Mouse (Mus musculus): ENCODE measurements around the gene Cep70. TPM values are rescaled to one million over a fixed set of nuclear protein-coding genes. Genes with fewer than 3 reads are reported as not detected.

Cep70 gene
- total RNA-seq, 2 experiments from 2014 or later, result 19.2 to 23.9 TPM

GRCm38 (mm10) chr9:99319343-99319951 lies 76.3 kb downstream of the Cep70 start:
- no peak for DNase-seq (ENCODE audit: low spot score in 2 of 2)

GRCm38 (mm10) chr9:99320006-99320405 lies 76.8 kb downstream of the Cep70 start:
- no peak for DNase-seq (ENCODE audit: low spot score in 2 of 2)

DNA sequence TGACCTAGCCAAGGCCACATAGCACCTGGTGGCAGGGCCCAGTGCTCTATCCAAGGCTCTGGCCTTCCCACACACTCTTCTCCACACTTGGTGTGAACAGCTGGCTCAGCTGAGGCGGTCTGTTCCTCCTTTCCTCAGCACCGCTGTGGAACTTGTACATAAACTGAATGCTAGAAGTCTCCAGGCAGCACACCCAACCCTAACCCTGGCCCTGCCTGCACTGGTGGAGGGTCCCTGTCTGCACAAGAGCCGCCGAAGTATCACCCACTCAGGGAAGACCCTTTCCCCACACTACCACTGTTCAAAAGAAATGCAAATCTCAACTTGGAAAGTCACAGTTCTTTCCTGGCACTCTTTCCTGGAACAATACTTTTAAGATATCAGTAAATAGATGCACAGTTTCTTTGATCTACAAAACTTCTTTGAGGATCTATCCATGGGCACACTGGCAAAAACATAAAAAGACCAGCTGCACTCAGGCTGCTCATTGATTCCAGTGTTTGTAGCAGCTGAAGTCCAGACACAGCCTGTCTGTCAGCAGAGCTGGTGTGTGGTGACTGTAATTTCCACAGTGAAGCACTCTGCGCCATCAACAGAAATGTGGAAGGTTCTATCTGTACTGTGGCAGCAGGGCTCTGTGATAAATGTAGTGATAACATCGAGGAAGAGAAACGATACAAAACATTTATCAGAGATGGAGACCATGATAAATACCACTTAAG lies 82.2 kb downstream of the Cep70 start:
- no peak for DNase-seq (ENCODE audit: low spot score in 2 of 2)

DNA sequence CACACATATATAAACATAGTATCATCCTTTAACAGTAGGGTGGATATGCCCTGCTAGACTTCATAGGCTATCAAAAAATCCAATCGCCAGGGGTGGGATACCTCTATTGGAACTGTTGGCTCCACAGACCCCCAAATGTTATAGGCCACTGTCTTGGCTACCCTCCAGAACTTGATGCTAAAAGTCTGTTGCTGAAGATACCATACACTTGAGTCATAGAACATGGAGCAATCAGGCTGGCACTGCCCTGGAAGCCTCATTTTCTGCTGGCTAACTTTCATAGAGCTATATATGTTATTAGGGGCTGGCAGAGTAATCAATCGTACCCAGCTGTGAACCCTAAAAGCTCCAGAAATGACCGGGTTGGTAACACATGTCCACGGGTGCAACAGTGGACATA lies 82.8 kb downstream of the Cep70 start:
- no peak for DNase-seq (ENCODE audit: low spot score in 2 of 2)

DNA sequence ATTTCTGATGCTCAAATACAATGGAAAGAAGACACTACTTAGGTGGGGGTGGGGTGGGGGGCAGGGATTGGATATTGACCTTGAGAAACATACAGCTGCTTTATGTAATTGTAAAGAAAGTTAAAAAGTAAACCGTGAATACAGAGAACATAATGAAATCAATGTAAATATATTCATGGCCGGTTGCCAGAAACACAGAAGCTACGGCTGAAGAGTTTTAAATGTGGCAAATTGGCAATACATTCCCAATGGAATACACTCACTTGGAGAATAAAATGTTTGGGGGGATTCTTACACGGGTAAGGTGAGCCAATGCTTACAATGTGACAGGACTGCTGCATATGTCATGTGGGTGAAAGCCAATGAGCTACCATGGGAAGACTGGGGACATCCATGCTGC lies 83.7 kb downstream of the Cep70 start:
- no peak for DNase-seq (ENCODE audit: low spot score in 2 of 2)

GRCm38 (mm10) chr9:99336538-99336937 lies 93.4 kb downstream of the Cep70 start:
- no peak for DNase-seq (ENCODE audit: low spot score in 2 of 2)

DNA sequence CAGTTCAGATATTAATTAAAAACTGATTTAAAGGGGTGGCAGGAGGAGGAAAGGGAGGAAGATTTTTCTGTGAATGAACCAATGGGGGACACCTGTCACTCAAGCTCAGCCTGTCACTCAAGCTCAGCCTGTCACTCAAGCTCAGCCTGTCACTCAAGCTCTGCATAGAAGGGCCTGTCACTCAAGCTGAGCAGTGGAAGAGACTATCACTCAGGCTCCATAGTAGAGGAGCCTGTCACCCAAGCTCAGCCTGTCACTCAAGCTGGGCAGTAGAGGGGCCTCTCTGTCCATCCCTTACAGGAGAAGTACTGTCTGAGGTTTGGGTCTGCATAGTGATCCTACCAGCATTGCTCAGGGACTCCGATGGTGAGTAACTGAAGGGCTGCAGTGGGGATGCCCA lies 95.1 kb downstream of the Cep70 start:
- no peak for DNase-seq (ENCODE audit: low spot score in 2 of 2)

- no peak for DNase-seq (ENCODE audit: low spot score in 2 of 2)
These were observed 96.0 kb downstream of the Cep70 start for GRCm38 (mm10) chr9:99339182-99339581.

DNA sequence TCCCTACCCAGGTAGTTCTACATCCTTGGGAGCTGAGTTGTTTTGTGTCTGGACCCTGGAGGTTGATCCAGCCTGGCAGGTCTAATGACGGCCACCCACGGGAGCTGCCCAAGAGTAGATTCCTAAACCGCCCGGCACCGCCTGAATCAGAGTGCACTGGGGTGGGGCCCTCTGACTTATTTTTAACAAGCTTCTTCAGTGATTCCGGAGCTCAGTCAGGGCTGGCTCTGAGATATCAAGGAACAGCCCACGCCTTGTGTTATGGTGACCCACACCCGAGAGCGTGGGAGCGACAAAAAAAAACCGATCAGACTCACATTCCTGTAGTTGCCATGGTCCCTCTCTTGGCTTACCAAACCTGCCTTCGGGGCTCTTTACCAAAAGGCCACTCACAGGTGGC lies 97.0 kb downstream of the Cep70 start:
- peak in 1 of 2 experiments; percentile 10 for DNase-seq (ENCODE audit: low spot score in 2 of 2)

- DNase-seq (ENCODE audit: low spot score in 2 of 2), result no peak
These were observed 98.4 kb downstream of the Cep70 start for GRCm38 (mm10) chr9:99341600-99341999.

- DNase-seq (ENCODE audit: low spot score in 2 of 2), result peak; percentile 65 to 67
These were observed 102.2 kb downstream of the Cep70 start for GRCm38 (mm10) chr9:99345351-99345792.

Other genes with a start within 250 kb of the Cep70 start
- gene Gm1123, start 207.7 kb upstream of the Cep70 start, total RNA-seq (2021), result not detected
- 10 to 100 TPM; 24.4 to 25.5 TPM for gene Pik3cb, start 102.7 kb upstream of the Cep70 start, total RNA-seq (2021)
- gene Faiml, start 6.1 kb upstream of the Cep70 start, total RNA-seq (2021), result not detected
- 1 to 10 TPM in 1 of 2 experiments, under 1 TPM in 1; 0.95 to 1.4 TPM for gene Esyt3, start 115.2 kb downstream of the Cep70 start, total RNA-seq (2021)
- 100 to 1,000 TPM; 161 to 167 TPM for gene Mras, start 194.0 kb downstream of the Cep70 start, total RNA-seq (2021)
- not detected for gene Nme9, start 208.1 kb downstream of the Cep70 start, total RNA-seq (2021)

Measured in left cerebral cortex, adult 18-20 months (tissue).